Mouse (Mus musculus): ENCODE data around the gene Foxk2. TPM values are rescaled to one million over a fixed set of nuclear protein-coding genes. Genes with fewer than 3 reads are reported as not detected.
A peak's percentile ranks its signal among the peaks of the same experiment; 100 is the strongest.

Gene Foxk2
- polyA plus RNA-seq, 1 experiment: 24.6 TPM

GRCm38 (mm10) chr11:121250196-121250595, 9.6 kb upstream of the Foxk2 start:
- Histone ChIP-seq H3K27ac (ENCODE audit: control insufficient read depth, insufficient read depth, low read depth, low read length, poor library complexity) (no peak overlapping the region), H3K4me3 (replicated peaks; ENCODE audit: control insufficient read depth, low read depth, low read length) (no peak overlapping the region), H3K4me1 (ENCODE audit: control insufficient read depth, insufficient read depth, low read length) (no peaks in the 10 kb centered on the region)
- 96% methylated on average over 8 of the region's 8 CpGs for WGBS
- TF ChIP-seq POLR2A (IDR thresholded peaks at IDR 0.05; ENCODE audit: borderline replicate concordance, control insufficient read depth, low read depth, low read length) (no peak), CTCF (IDR thresholded peaks at IDR 0.05; ENCODE audit: control insufficient read depth, insufficient read depth, low read length) (no peak)

GRCm38 (mm10) chr11:121260211-121260906, 569 bp downstream of the Foxk2 start:
- Histone ChIP-seq H3K27ac (ENCODE audit: control insufficient read depth, insufficient read depth, low read depth, low read length, poor library complexity) (peak overlapping the region; percentile 87), H3K4me1 (ENCODE audit: control insufficient read depth, insufficient read depth, low read length) (no peaks in the 10 kb centered on the region; the same call in 1 of the 2 replicates), H3K4me3 (replicated peaks; ENCODE audit: control insufficient read depth, low read depth, low read length) (peak overlapping the region; percentile 94)
- WGBS: under 1% methylated on average over 59 of the region's 60 CpGs
- TF ChIP-seq CTCF (IDR thresholded peaks at IDR 0.05; ENCODE audit: control insufficient read depth, insufficient read depth, low read length) (no peak), POLR2A (IDR thresholded peaks at IDR 0.05; ENCODE audit: borderline replicate concordance, control insufficient read depth, low read depth, low read length) (no peak)

GRCm38 (mm10) chr11:121261074-121261473, 1.3 kb downstream of the Foxk2 start:
- Histone ChIP-seq H3K4me3 (replicated peaks; ENCODE audit: control insufficient read depth, low read depth, low read length) (peak overlapping the region; percentile 94), H3K4me1 (ENCODE audit: control insufficient read depth, insufficient read depth, low read length) (no peaks in the 10 kb centered on the region; the same call in 1 of the 2 replicates), H3K27ac (ENCODE audit: control insufficient read depth, insufficient read depth, low read depth, low read length, poor library complexity) (no peak overlapping the region)
- TF ChIP-seq CTCF (IDR thresholded peaks at IDR 0.05; ENCODE audit: control insufficient read depth, insufficient read depth, low read length) (no peak), POLR2A (IDR thresholded peaks at IDR 0.05; ENCODE audit: borderline replicate concordance, control insufficient read depth, low read depth, low read length) (no peak)
- 39% methylated on average over 2 of the region's 2 CpGs for WGBS

- H3K4me1 ChIP-seq (ENCODE audit: control insufficient read depth, insufficient read depth, low read length): peaks cover 2% of the 10 kb centered on the region
- 67% methylated on average over 8 of the region's 8 CpGs for WGBS
- TF ChIP-seq POLR2A (IDR thresholded peaks at IDR 0.05; ENCODE audit: borderline replicate concordance, control insufficient read depth, low read depth, low read length) (no peak), CTCF (IDR thresholded peaks at IDR 0.05; ENCODE audit: control insufficient read depth, insufficient read depth, low read length) (no peak)
- H3K27ac ChIP-seq (ENCODE audit: control insufficient read depth, insufficient read depth, low read depth, low read length, poor library complexity): peak overlapping the region; percentile 52
- no peak overlapping the region for H3K4me3 ChIP-seq (replicated peaks; ENCODE audit: control insufficient read depth, low read depth, low read length)
These were observed 17.7 kb downstream of the Foxk2 start for GRCm38 (mm10) chr11:121277516-121277915.

- peaks cover 2% of the 10 kb centered on the region for H3K4me1 ChIP-seq (ENCODE audit: control insufficient read depth, insufficient read depth, low read length)
- TF ChIP-seq POLR2A (IDR thresholded peaks at IDR 0.05; ENCODE audit: borderline replicate concordance, control insufficient read depth, low read depth, low read length) (no peak), CTCF (IDR thresholded peaks at IDR 0.05; ENCODE audit: control insufficient read depth, insufficient read depth, low read length) (no peak)
- no peak overlapping the region for H3K4me3 ChIP-seq (replicated peaks; ENCODE audit: control insufficient read depth, low read depth, low read length)
- WGBS: 66% methylated on average over 3 of the region's 3 CpGs
- H3K27ac ChIP-seq (ENCODE audit: control insufficient read depth, insufficient read depth, low read depth, low read length, poor library complexity): no peak overlapping the region; the same call in 1 of the 2 replicates
These were observed 18.2 kb downstream of the Foxk2 start for GRCm38 (mm10) chr11:121278011-121278410.

GRCm38 (mm10) chr11:121282911-121283310, 23.1 kb downstream of the Foxk2 start:
- Histone ChIP-seq H3K4me1 (ENCODE audit: control insufficient read depth, insufficient read depth, low read length) (peaks cover 2% of the 10 kb centered on the region), H3K4me3 (replicated peaks; ENCODE audit: control insufficient read depth, low read depth, low read length) (no peak overlapping the region), H3K27ac (ENCODE audit: control insufficient read depth, insufficient read depth, low read depth, low read length, poor library complexity) (no peak overlapping the region)
- 67% methylated on average over 6 of the region's 6 CpGs for WGBS
- TF ChIP-seq CTCF (IDR thresholded peaks at IDR 0.05; ENCODE audit: control insufficient read depth, insufficient read depth, low read length) (no peak), POLR2A (IDR thresholded peaks at IDR 0.05; ENCODE audit: borderline replicate concordance, control insufficient read depth, low read depth, low read length) (no peak)

GRCm38 (mm10) chr11:121289859-121290258, 30.1 kb downstream of the Foxk2 start:
- H3K27ac ChIP-seq (ENCODE audit: control insufficient read depth, insufficient read depth, low read depth, low read length, poor library complexity): no peak overlapping the region
- WGBS: 89% methylated on average over 3 of the region's 3 CpGs
- H3K4me3 ChIP-seq (replicated peaks; ENCODE audit: control insufficient read depth, low read depth, low read length): no peak overlapping the region
- TF ChIP-seq CTCF (IDR thresholded peaks at IDR 0.05; ENCODE audit: control insufficient read depth, insufficient read depth, low read length) (no peak), POLR2A (IDR thresholded peaks at IDR 0.05; ENCODE audit: borderline replicate concordance, control insufficient read depth, low read depth, low read length) (no peak)
- H3K4me1 ChIP-seq (ENCODE audit: control insufficient read depth, insufficient read depth, low read length): peaks cover 2% of the 10 kb centered on the region; the same call in 1 of the 2 replicates

GRCm38 (mm10) chr11:121294771-121295170, 35.0 kb downstream of the Foxk2 start:
- H3K4me3 ChIP-seq (replicated peaks; ENCODE audit: control insufficient read depth, low read depth, low read length): no peak overlapping the region
- WGBS: 90% methylated on average over 5 of the region's 5 CpGs
- no peak for TF ChIP-seq POLR2A (IDR thresholded peaks at IDR 0.05; ENCODE audit: borderline replicate concordance, control insufficient read depth, low read depth, low read length)
- TF ChIP-seq CTCF (IDR thresholded peaks at IDR 0.05; ENCODE audit: control insufficient read depth, insufficient read depth, low read length): no peak
- H3K27ac ChIP-seq (ENCODE audit: control insufficient read depth, insufficient read depth, low read depth, low read length, poor library complexity): no peak overlapping the region
- H3K4me1 ChIP-seq (ENCODE audit: control insufficient read depth, insufficient read depth, low read length): peaks cover 2% of the 10 kb centered on the region; the same call in 1 of the 2 replicates

Data from bone marrow, adult 2 months (tissue).